Mouse (Mus musculus) 3T3-L1 (cell line): ENCODE measurements around the gene Rad9b.
A peak's percentile ranks its signal among the peaks of the same experiment; 100 is the strongest.

Experiments
- DNase-seq: peaks from one replicate; pipeline ENCODE4 v3.0.0-alpha.2; 2015; ENCODE audit warnings: low read depth, low spot score

The Rad9b gene

GRCm38 (mm10) chr5:122285029-122285766 is 68.8 kb downstream of the Rad9b start:
- DNase-seq = peak; percentile 45

- DNase-seq = peak; percentile 87
These were observed 69.6 kb downstream of the Rad9b start, which contains the start of gene Pptc7 for GRCm38 (mm10) chr5:122284183-122285028. Gene Pptc7 (plus strand): TSS chr5:122284365.

GRCm38 (mm10) chr5:122283828-122284182 is 70.2 kb downstream of the Rad9b start:
- no peak for DNase-seq

- no peak for DNase-seq
These were observed 73.1 kb downstream of the Rad9b start for GRCm38 (mm10) chr5:122280827-122281462.

DNA sequence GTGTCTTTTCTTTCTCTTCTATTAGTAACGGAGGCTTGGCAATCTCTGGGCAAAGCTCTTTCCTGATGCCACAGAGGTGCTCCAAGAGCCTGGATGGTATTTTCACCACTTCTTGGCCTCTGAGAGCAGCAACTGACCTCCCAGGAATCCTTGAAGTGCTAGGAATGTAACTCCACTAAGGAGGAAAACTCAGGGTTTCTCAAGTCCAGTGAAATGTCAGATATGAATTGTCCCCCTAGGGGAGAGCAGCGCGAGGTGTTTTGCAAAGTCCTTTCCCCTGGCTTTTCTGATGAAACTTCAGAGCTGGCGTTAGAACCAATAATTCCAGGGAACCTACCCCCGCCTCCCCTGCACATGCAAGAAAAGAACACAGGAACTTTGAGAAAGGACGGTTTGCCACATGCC is 73.6 kb downstream of the Rad9b start:
- peak; percentile 55 for DNase-seq

GRCm38 (mm10) chr5:122279799-122280421 is 74.1 kb downstream of the Rad9b start:
- DNase-seq = no peak

GRCm38 (mm10) chr5:122278946-122279345 is 75.1 kb downstream of the Rad9b start:
- no peak for DNase-seq

- no peak for DNase-seq
These were observed 79.2 kb downstream of the Rad9b start for GRCm38 (mm10) chr5:122274785-122275184.
